Mouse (Mus musculus) forebrain, embryonic 11.5 days (tissue): Measurements from ENCODE around the gene Bysl. TPM values are rescaled to one million over a fixed set of nuclear protein-coding genes. Genes with fewer than 3 reads are reported as not detected.

Source experiments
- ATAC-seq: fragments of 200-750 bp; cut with Nextera tagmentation; replicated peaks from 2 replicates; pipeline ENCODE4 v1.8.0; 2017; ENCODE audit warnings: moderate TSS enrichment; ENCODE audit not compliant: low FRiP score
- DNase-seq: peaks from one replicate; pipeline ENCODE4 v3.0.0-alpha.2; 2017; ENCODE audit warnings: low spot score
- H3K27ac ChIP-seq: fragments of 300-500 bp; sonication (generic); 2 replicates; pipeline ENCODE4 v1.5.1; 2014; ENCODE audit warnings: low read depth, low read length
- H3K27me3 ChIP-seq: fragments of 300-500 bp; sonication (generic); 2 replicates; pipeline ENCODE4 v1.6.1; 2014; ENCODE audit warnings: mild to moderate bottlenecking, low read length, mixed read lengths; ENCODE audit not compliant: control insufficient read depth, insufficient read depth
- H3K36me3 ChIP-seq: fragments of 300-500 bp; sonication (generic); 2 replicates; pipeline ENCODE4 v1.6.1; 2014; ENCODE audit warnings: mild to moderate bottlenecking, low read length, moderate library complexity, mixed read lengths; ENCODE audit not compliant: control insufficient read depth, insufficient read depth
- H3K4me1 ChIP-seq: fragments of 300-500 bp; sonication (generic); replicated peaks from 2 replicates; pipeline ENCODE4 v1.6.1; 2014; ENCODE audit warnings: low read length, mixed read lengths; ENCODE audit not compliant: control insufficient read depth, insufficient read depth
- H3K4me2 ChIP-seq: fragments of 300-500 bp; sonication (generic); 2 replicates; pipeline ENCODE4 v1.6.1; 2014; ENCODE audit warnings: low read depth, mild to moderate bottlenecking, low read length, moderate library complexity, mixed read lengths; ENCODE audit not compliant: severe bottlenecking
- H3K4me3 ChIP-seq: fragments of 300-500 bp; sonication (generic); 2 replicates; pipeline ENCODE4 v1.5.1; 2014; ENCODE audit warnings: low read depth, low read length
- H3K9ac ChIP-seq: fragments of 300-500 bp; sonication (generic); 2 replicates; pipeline ENCODE4 v1.6.1; 2014; ENCODE audit warnings: low read length
- H3K9me3 ChIP-seq: fragments of 300-500 bp; sonication (generic); 2 replicates; pipeline ENCODE4 v1.6.1; 2016; ENCODE audit warnings: low read length, mixed read lengths; ENCODE audit not compliant: control insufficient read depth
- WGBS: fragments of 180-500 bp; shearing (Covaris S2); extraction: QIAGEN DNeasy Blood & Tissue Kit; methylation state at CpG from one replicate; pipeline ENCODE4 v1.1.7; 2014; 5-methylcytosine and 5-hydroxymethylcytosine counted together
- polyA plus RNA-seq: library from polyadenylated mRNA; unstranded; fragments of >200 nt; fragmentation: Nextera tagmentation; extraction: Ambion mirVana; gene quantifications from 2 replicates; pipeline ENCODE4 v1.2.1, GENCODE M21; 2014

The Bysl gene
- polyA plus RNA-seq, 1 experiment from 2014 or later: 34.6 TPM

GRCm38 (mm10) chr17:47574028-47574427 lies 37.3 kb downstream of the Bysl start:
- H3K9ac ChIP-seq: no peak overlapping the region
- no peaks in the 10 kb centered on the region for H3K27me3 ChIP-seq
- 82% methylated on average over 8 of the region's 8 CpGs for WGBS
- H3K27ac ChIP-seq: no peak overlapping the region
- no peak overlapping the region for H3K4me2 ChIP-seq
- H3K36me3 ChIP-seq: no peaks in the 10 kb centered on the region
- 0 out of 2 replicates have a peak, but pooled peaks cover 2% of the 10 kb centered on the region for H3K4me1 ChIP-seq
- H3K4me3 ChIP-seq: no peak overlapping the region
- no peaks in the 10 kb centered on the region for H3K9me3 ChIP-seq
- DNase-seq (no peak), ATAC-seq (no peak)

GRCm38 (mm10) chr17:47572436-47572835 lies 38.9 kb downstream of the Bysl start:
- no peak for ATAC-seq
- Histone ChIP-seq H3K4me2 (no peak overlapping the region), H3K4me1 (0 out of 2 replicates have a peak, but pooled peaks cover 2% of the 10 kb centered on the region), H3K27ac (no peak overlapping the region), H3K4me3 (no peak overlapping the region), H3K9ac (no peak overlapping the region), H3K36me3 (no peaks in the 10 kb centered on the region), H3K27me3 (no peaks in the 10 kb centered on the region), H3K9me3 (no peaks in the 10 kb centered on the region)
- DNase-seq: no peak

GRCm38 (mm10) chr17:47571621-47572020 lies 39.7 kb downstream of the Bysl start:
- no peaks in the 10 kb centered on the region for H3K36me3 ChIP-seq
- WGBS: 21% methylated on average over 7 of the region's 7 CpGs
- no peak overlapping the region for H3K4me2 ChIP-seq
- no peak overlapping the region for H3K4me3 ChIP-seq
- H3K27me3 ChIP-seq: no peaks in the 10 kb centered on the region
- DNase-seq: no peak
- no peaks in the 10 kb centered on the region for H3K9me3 ChIP-seq
- ATAC-seq: no peak
- 0 out of 2 replicates have a peak, but pooled peaks cover 2% of the 10 kb centered on the region for H3K4me1 ChIP-seq
- no peak overlapping the region for H3K27ac ChIP-seq
- H3K9ac ChIP-seq: no peak overlapping the region

- ATAC-seq (no peak), DNase-seq (no peak)
- no peak overlapping the region for H3K4me2 ChIP-seq
- no peaks in the 10 kb centered on the region for H3K27me3 ChIP-seq
- H3K27ac ChIP-seq: no peak overlapping the region
- no peak overlapping the region for H3K4me3 ChIP-seq
- H3K9ac ChIP-seq: no peak overlapping the region
- 75% methylated on average over 10 of the region's 10 CpGs for whole genome bisulfite sequencing
- H3K4me1 ChIP-seq: 0 out of 2 replicates have a peak, but pooled peaks cover 2% of the 10 kb centered on the region
- no peaks in the 10 kb centered on the region for H3K36me3 ChIP-seq
- H3K9me3 ChIP-seq: no peaks in the 10 kb centered on the region
Measured at GRCm38 (mm10) chr17:47568951-47569527, 42.3 kb downstream of the Bysl start.

GRCm38 (mm10) chr17:47568389-47568788 lies 42.9 kb downstream of the Bysl start:
- WGBS: 96% methylated on average over 3 of the region's 3 CpGs

GRCm38 (mm10) chr17:47567271-47567670 lies 44.0 kb downstream of the Bysl start:
- 73% methylated on average over 3 of the region's 3 CpGs for WGBS
- H3K4me1 ChIP-seq: 0 out of 2 replicates have a peak, but pooled peaks cover 2% of the 10 kb centered on the region

More at GRCm38 (mm10) chr17:47568389-47568788, 42.9 kb downstream of the Bysl start:
- 0 out of 2 replicates have a peak, but pooled peaks cover 2% of the 10 kb centered on the region for H3K4me1 ChIP-seq
- no peaks in the 10 kb centered on the region for H3K9me3 ChIP-seq
- H3K9ac ChIP-seq: no peak overlapping the region
- H3K27ac ChIP-seq: no peak overlapping the region
- H3K36me3 ChIP-seq: no peaks in the 10 kb centered on the region
- H3K27me3 ChIP-seq: no peaks in the 10 kb centered on the region
- H3K4me2 ChIP-seq: no peak overlapping the region
- no peak overlapping the region for H3K4me3 ChIP-seq
- DNase-seq (no peak), ATAC-seq (no peak)

GRCm38 (mm10) chr17:47566133-47566532 lies 45.2 kb downstream of the Bysl start:
- 6% methylated on average over 2 of the region's 2 CpGs for WGBS
- ATAC-seq (peak; percentile 80), DNase-seq (peak; percentile 64)
- Histone ChIP-seq H3K27ac (no peak overlapping the region), H3K4me2 (no peak overlapping the region), H3K4me1 (no peaks in the 10 kb centered on the region), H3K9ac (no peak overlapping the region), H3K9me3 (no peaks in the 10 kb centered on the region), H3K4me3 (no peak overlapping the region), H3K27me3 (no peaks in the 10 kb centered on the region), H3K36me3 (no peaks in the 10 kb centered on the region)

More at GRCm38 (mm10) chr17:47567271-47567670, 44.0 kb downstream of the Bysl start:
- H3K27ac ChIP-seq: no peak overlapping the region
- no peak overlapping the region for H3K4me2 ChIP-seq
- no peaks in the 10 kb centered on the region for H3K36me3 ChIP-seq
- no peak overlapping the region for H3K9ac ChIP-seq
- H3K9me3 ChIP-seq: no peaks in the 10 kb centered on the region
- H3K4me3 ChIP-seq: no peak overlapping the region
- no peaks in the 10 kb centered on the region for H3K27me3 ChIP-seq
- ATAC-seq (no peak), DNase-seq (no peak)

GRCm38 (mm10) chr17:47564612-47565011 lies 46.7 kb downstream of the Bysl start:
- DNase-seq (no peak), ATAC-seq (no peak)
- Histone ChIP-seq H3K27me3 (no peaks in the 10 kb centered on the region), H3K36me3 (no peaks in the 10 kb centered on the region), H3K9me3 (no peaks in the 10 kb centered on the region), H3K4me3 (no peak overlapping the region), H3K9ac (no peak overlapping the region), H3K4me1 (no peaks in the 10 kb centered on the region), H3K27ac (no peak overlapping the region), H3K4me2 (no peak overlapping the region)
- WGBS: 90% methylated on average over 5 of the region's 5 CpGs

GRCm38 (mm10) chr17:47562875-47563274 lies 48.4 kb downstream of the Bysl start:
- Histone ChIP-seq H3K9ac (no peak overlapping the region), H3K4me3 (no peak overlapping the region), H3K27ac (no peak overlapping the region), H3K4me2 (no peak overlapping the region), H3K4me1 (no peaks in the 10 kb centered on the region), H3K27me3 (no peaks in the 10 kb centered on the region), H3K9me3 (no peaks in the 10 kb centered on the region), H3K36me3 (no peaks in the 10 kb centered on the region)
- no peak for DNase-seq
- no peak for ATAC-seq
- WGBS: 81% methylated on average over 6 of the region's 6 CpGs
